Mouse (Mus musculus) forebrain, embryonic 10.5 days (tissue): Measurements from ENCODE around the gene Ucma. TPM values are rescaled to one million over a fixed set of nuclear protein-coding genes. Genes with fewer than 3 reads are reported as not detected.

ENCODE experiments used
- DNase-seq: peaks from one replicate; pipeline ENCODE4 v3.0.0-alpha.2; 2017; ENCODE audit warnings: low spot score; ENCODE audit errors: extremely low spot score
- H3K27ac ChIP-seq: fragments of 300-500 bp; sonication (generic); 2 replicates; pipeline ENCODE4 v1.5.1; 2016; ENCODE audit warnings: mild to moderate bottlenecking
- H3K27me3 ChIP-seq: fragments of 300-500 bp; sonication (generic); 2 replicates; pipeline ENCODE4 v1.6.1; 2016; ENCODE audit warnings: mild to moderate bottlenecking; ENCODE audit not compliant: poor library complexity, severe bottlenecking
- H3K36me3 ChIP-seq: fragments of 300-500 bp; sonication (generic); replicated peaks from 2 replicates; pipeline ENCODE4 v1.6.1; 2016; ENCODE audit warnings: mild to moderate bottlenecking, moderate library complexity
- H3K4me1 ChIP-seq: fragments of 300-500 bp; sonication (generic); 2 replicates; pipeline ENCODE4 v1.6.1; 2016
- H3K4me3 ChIP-seq: fragments of 300-500 bp; sonication (generic); 2 replicates; pipeline ENCODE4 v1.5.1; 2016; ENCODE audit warnings: mild to moderate bottlenecking, moderate library complexity
- H3K9me3 ChIP-seq: fragments of 300-500 bp; sonication (generic); 2 replicates; pipeline ENCODE4 v1.6.1; 2016; ENCODE audit warnings: mild to moderate bottlenecking, moderate library complexity
- WGBS: fragments of 180-500 bp; shearing (Covaris S2); methylation state at CpG from one replicate; pipeline ENCODE4 v1.1.7; 2016; 5-methylcytosine and 5-hydroxymethylcytosine counted together
- polyA plus RNA-seq: library from polyadenylated mRNA; unstranded; fragments of >200 nt; fragmentation: Nextera tagmentation; extraction: Ambion mirVana; gene quantifications from 2 replicates; pipeline ENCODE4 v1.2.1, GENCODE M21; 2016

The Ucma gene
- polyA plus RNA-seq, 1 experiment from 2014 or later: 0.26 TPM

- Histone ChIP-seq H3K9me3 (no peaks in the 10 kb centered on the region), H3K27me3 (no peaks in the 10 kb centered on the region), H3K36me3 (no peaks in the 10 kb centered on the region), H3K4me1 (peaks cover 6% of the 10 kb centered on the region), H3K4me3 (no peak overlapping the region), H3K27ac (no peak overlapping the region)
- WGBS: 79% methylated on average over 5 of the region's 5 CpGs
- no peak for DNase-seq
These were observed 56.7 kb downstream of the Ucma start for GRCm38 (mm10) chr2:5032665-5033064.

DNA sequence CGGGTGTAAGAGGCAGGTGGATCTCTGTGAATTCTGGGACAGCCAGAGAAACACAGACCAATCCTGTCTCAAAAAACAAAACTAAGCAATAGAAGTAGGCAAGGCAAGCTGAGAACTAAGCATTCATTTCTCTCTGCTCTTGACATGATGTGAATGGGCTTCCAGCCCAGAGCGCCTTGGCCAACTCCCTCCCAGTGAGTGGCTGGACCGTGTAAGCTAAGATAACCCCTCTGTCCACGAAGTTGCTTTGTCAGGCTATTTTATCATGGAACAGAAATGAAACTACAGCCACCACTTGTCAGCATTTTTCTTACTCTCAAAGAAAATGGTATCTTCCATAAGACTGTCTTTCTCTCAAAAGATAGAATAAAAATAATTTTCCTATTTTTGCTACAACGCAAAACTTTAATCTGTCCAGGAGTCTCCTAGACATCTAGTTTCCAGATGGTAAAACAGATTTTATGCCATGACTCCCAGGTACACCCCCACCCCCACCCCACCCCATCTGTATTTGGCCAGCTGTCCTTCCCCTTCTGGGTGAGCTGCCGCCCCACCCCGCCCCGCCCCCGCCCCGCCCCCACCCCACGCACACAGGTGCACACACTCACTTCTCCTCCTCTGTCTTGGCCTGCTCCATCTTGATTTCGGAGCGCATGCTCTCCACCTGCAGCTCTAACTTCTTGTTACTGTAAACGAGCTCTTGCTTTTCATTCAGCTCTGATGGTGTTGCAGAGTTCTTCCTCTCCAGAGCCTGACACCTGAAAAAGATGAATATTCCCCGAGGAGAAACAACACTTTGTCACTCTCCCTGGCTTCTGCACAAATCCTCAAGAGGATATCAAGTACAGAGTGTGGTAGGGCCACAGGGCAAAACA is 57.9 kb downstream of the Ucma start:
- no peaks in the 10 kb centered on the region for H3K36me3 ChIP-seq
- no peak for DNase-seq
- H3K4me1 ChIP-seq: peaks cover 9% of the 10 kb centered on the region
- no peaks in the 10 kb centered on the region for H3K27me3 ChIP-seq
- H3K9me3 ChIP-seq: no peaks in the 10 kb centered on the region
- WGBS: 75% methylated on average over 15 of the region's 15 CpGs
- no peak overlapping the region for H3K4me3 ChIP-seq
- H3K27ac ChIP-seq: no peak overlapping the region

DNA sequence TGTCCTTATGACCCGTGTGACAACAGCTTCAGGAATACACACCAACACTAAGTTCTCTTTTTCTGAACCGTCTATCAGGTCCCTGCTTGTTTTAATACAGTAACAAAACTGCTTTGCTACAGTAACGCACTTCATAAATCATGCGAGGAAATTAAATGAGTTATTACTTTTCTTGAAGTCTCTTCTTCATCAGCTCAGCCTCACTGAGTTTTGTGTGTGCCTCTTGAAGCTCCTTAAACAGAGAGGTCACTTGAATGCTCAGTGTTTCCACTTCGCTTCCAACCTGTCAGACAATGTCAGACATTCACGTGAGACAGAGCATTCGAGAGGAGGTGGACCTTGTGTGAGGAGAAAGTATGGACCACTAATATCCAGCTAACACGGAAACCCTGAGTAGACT is 58.9 kb downstream of the Ucma start:
- Histone ChIP-seq H3K27ac (no peak overlapping the region), H3K9me3 (no peaks in the 10 kb centered on the region), H3K27me3 (no peaks in the 10 kb centered on the region), H3K36me3 (no peaks in the 10 kb centered on the region), H3K4me1 (peaks cover 9% of the 10 kb centered on the region), H3K4me3 (no peak overlapping the region)
- WGBS: 88% methylated on average over 8 of the region's 8 CpGs
- DNase-seq: no peak

- Histone ChIP-seq H3K4me1 (peaks cover 9% of the 10 kb centered on the region), H3K27me3 (no peaks in the 10 kb centered on the region), H3K27ac (no peak overlapping the region), H3K4me3 (no peak overlapping the region), H3K36me3 (no peaks in the 10 kb centered on the region), H3K9me3 (no peaks in the 10 kb centered on the region)
- DNase-seq: no peak
- 89% methylated on average over 9 of the region's 9 CpGs for WGBS
These were observed 59.3 kb downstream of the Ucma start for GRCm38 (mm10) chr2:5035241-5035640.

Other genes with a start within 250 kb of the Ucma start
- gene Sephs1, start 94.6 kb upstream of the Ucma start, polyA plus RNA-seq: 126 and 130 TPM in 2 replicates
- gene Phyh, start 57.1 kb upstream of the Ucma start, polyA plus RNA-seq: 37.0 and 37.3 TPM in 2 replicates
- gene Mcm10, start 36.7 kb downstream of the Ucma start, polyA plus RNA-seq: 82.7 and 87.4 TPM in 2 replicates
- gene Optn, start 87.9 kb downstream of the Ucma start, polyA plus RNA-seq: 2.3 and 2.6 TPM in 2 replicates
- gene Ccdc3, start 161.7 kb downstream of the Ucma start, polyA plus RNA-seq: 0.92 and 1.8 TPM in 2 replicates